Mouse (Mus musculus) intestine, embryonic 16.5 days (tissue): Measurements from ENCODE around the gene Six6. TPM values are rescaled to one million over a fixed set of nuclear protein-coding genes. Genes with fewer than 3 reads are reported as not detected.

Source experiments
- ATAC-seq: fragments of 200-750 bp; cut with Nextera tagmentation; 2 replicates; pipeline ENCODE4 v1.8.0; 2017; ENCODE audit warnings: moderate TSS enrichment, moderate library complexity
- H3K27ac ChIP-seq: fragments of 300-500 bp; sonication (generic); 2 replicates; pipeline ENCODE4 v1.5.1; 2014; ENCODE audit warnings: mild to moderate bottlenecking, low read length
- H3K27me3 ChIP-seq: fragments of 300-500 bp; sonication (generic); replicated peaks from 2 replicates; pipeline ENCODE4 v1.6.1; 2014; ENCODE audit warnings: low read length, control low read depth, mixed read lengths; ENCODE audit not compliant: control insufficient read depth, insufficient read depth
- H3K36me3 ChIP-seq: fragments of 300-500 bp; sonication (generic); 2 replicates; pipeline ENCODE4 v1.6.1; 2014; ENCODE audit warnings: low read length, control low read depth; ENCODE audit not compliant: control insufficient read depth, insufficient read depth
- H3K4me1 ChIP-seq: fragments of 300-500 bp; sonication (generic); 2 replicates; pipeline ENCODE4 v1.6.1; 2014; ENCODE audit warnings: low read length, control low read depth, mixed read lengths; ENCODE audit not compliant: control insufficient read depth, insufficient read depth
- H3K4me2 ChIP-seq: fragments of 300-500 bp; sonication (generic); 2 replicates; pipeline ENCODE4 v1.6.1; 2014; ENCODE audit warnings: low read depth, low read length, control low read depth
- H3K4me3 ChIP-seq: fragments of 300-500 bp; sonication (generic); 2 replicates; pipeline ENCODE4 v1.5.1; 2014; ENCODE audit warnings: mild to moderate bottlenecking, low read length
- H3K9ac ChIP-seq: fragments of 300-500 bp; sonication (generic); 2 replicates; pipeline ENCODE4 v1.6.1; 2014; ENCODE audit warnings: low read depth, low read length
- H3K9me3 ChIP-seq: fragments of 300-500 bp; sonication (generic); 2 replicates; pipeline ENCODE4 v1.6.1; 2016; ENCODE audit warnings: low read length, control low read depth; ENCODE audit not compliant: control insufficient read depth
- WGBS: fragments of 180-500 bp; shearing (Covaris S2); extraction: QIAGEN DNeasy Blood & Tissue Kit; methylation state at CpG from one replicate; pipeline ENCODE4 v1.1.7; 2014; 5-methylcytosine and 5-hydroxymethylcytosine counted together
- polyA plus RNA-seq: library from polyadenylated mRNA; unstranded; fragments of >200 nt; fragmentation: Nextera tagmentation; extraction: Ambion mirVana; gene quantifications from 2 replicates; pipeline ENCODE4 v1.2.1, GENCODE M21; 2015

The Six6 gene
- polyA plus RNA-seq, 1 experiment from 2014 or later: not detected

DNA sequence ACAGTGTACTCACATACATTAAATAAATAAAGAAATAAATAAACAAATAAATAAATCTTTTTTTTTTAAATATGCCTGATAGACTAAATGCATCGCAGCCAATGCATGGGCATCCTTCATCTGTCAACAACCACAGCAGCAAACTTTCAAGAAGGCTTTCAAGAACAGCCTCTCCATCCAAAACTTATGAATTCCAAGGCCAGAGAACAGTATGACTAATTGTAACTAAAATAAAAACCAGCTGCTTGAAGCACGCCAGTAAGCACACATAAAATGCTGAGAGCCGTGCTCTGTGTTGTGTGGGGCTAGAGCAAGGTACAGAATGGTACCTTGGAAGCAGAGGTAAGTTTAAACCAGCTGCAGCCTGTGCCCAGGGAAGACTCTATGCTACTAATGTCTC lies 38.2 kb downstream of the Six6 start:
- 82% methylated on average over 3 of the region's 3 CpGs for WGBS
- no peak overlapping the region for H3K9ac ChIP-seq
- no peak overlapping the region for H3K4me3 ChIP-seq
- H3K4me2 ChIP-seq: no peak overlapping the region
- H3K9me3 ChIP-seq: no peaks in the 10 kb centered on the region
- no peak overlapping the region for H3K27ac ChIP-seq
- H3K27me3 ChIP-seq: no peaks in the 10 kb centered on the region
- ATAC-seq: no peak
- no peaks in the 10 kb centered on the region for H3K36me3 ChIP-seq
- peaks cover 3% of the 10 kb centered on the region; the same call in 1 of the 2 replicates for H3K4me1 ChIP-seq

DNA sequence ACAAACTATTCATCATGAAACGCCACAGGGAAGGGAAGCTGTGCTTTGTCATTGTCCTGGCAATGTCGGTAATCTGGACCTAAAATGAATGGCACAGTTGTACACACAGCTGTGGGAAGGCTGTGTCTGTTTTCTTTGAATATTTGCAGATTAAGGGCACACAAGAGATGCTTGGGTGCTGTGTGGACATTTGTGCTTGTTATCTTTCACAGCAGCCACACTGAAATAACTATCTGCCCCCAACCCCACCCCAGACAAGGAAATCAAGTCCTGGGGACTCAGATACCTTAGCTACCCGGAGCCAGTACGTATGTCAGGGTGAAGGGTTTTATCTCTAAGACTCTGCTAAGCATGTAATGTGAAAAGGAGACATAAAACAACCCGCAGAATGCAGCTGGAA lies 39.5 kb downstream of the Six6 start:
- Histone ChIP-seq H3K27me3 (no peaks in the 10 kb centered on the region), H3K9me3 (no peaks in the 10 kb centered on the region), H3K4me1 (peaks cover 3% of the 10 kb centered on the region; the same call in 1 of the 2 replicates), H3K4me2 (no peak overlapping the region), H3K27ac (no peak overlapping the region), H3K4me3 (no peak overlapping the region), H3K36me3 (no peaks in the 10 kb centered on the region), H3K9ac (no peak overlapping the region)
- WGBS: 62% methylated on average over 5 of the region's 5 CpGs
- no peak for ATAC-seq

DNA sequence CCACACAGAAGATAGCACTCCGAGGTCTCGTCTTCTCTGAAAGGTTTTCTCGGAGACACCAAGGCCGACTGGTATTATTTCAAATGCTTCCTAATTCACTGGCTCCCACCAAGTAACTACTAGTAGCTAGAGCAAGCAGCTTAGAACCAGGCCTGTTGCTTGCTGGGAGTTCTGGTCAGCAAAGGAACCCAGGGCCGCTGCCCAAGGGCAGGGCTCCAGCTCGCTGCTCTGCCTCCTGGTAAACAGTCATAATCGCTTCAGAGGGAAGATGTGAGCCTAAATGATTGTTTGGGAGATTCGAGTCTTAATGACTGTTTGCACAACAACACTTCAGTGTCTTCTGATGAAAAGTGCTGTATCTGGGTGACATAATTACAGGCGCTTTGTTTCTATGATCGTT lies 42.9 kb downstream of the Six6 start:
- 71% methylated on average over 10 of the region's 10 CpGs for WGBS
- Histone ChIP-seq H3K27me3 (no peaks in the 10 kb centered on the region), H3K4me2 (no peak overlapping the region), H3K4me1 (no peaks in the 10 kb centered on the region), H3K36me3 (no peaks in the 10 kb centered on the region), H3K4me3 (no peak overlapping the region), H3K27ac (no peak overlapping the region), H3K9ac (no peak overlapping the region), H3K9me3 (no peaks in the 10 kb centered on the region)
- no peak for ATAC-seq

DNA sequence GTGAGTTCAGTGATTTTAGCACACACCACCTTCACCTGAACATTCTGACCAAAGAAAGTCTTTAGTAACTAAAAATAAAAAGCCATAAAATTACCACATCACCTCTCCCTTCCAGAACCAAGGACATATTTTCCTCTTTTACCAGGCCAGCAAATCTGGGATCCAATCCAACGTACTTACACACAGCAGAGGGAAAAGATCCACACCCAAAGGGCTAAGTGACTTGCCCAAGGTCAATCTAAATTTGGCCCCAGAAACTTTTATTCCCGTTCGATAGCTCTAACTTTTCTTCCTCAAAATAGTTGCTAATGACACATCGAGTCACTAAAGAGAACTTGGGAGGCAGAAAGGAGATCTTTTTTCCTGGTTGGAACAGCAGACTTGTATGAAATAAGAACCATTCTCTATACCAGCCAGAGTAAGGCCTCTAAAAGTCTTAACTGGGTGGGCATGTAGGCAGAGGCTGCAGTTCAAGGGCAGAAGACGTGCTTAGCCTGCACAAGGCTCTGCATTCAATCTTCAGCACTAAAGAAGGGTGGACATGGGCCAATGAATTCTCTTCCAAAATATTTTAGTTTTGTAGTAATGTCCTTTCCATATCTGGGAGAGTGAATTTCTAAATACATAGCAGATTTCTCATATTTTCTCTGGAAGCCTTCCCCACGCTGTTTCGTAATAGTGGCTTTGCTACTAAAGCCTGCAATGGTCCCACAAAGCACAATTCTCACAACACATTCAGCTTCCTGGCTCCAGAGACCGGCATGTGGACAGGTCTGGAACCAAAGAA lies 43.6 kb downstream of the Six6 start:
- 67% methylated on average over 8 of the region's 8 CpGs for WGBS
- Histone ChIP-seq H3K36me3 (no peaks in the 10 kb centered on the region), H3K4me1 (no peaks in the 10 kb centered on the region), H3K4me2 (no peak overlapping the region), H3K27ac (no peak overlapping the region), H3K9me3 (no peaks in the 10 kb centered on the region), H3K9ac (no peak overlapping the region), H3K4me3 (no peak overlapping the region), H3K27me3 (no peaks in the 10 kb centered on the region)
- ATAC-seq: no peak

Other genes starting within 250 kb of the Six6 start
- gene Ppm1a, start 182.4 kb upstream of the Six6 start, polyA plus RNA-seq: 20.0 and 21.2 TPM in 2 replicates
- gene 4930447C04Rik, start 882 bp downstream of the Six6 start, polyA plus RNA-seq: 0.81 and 1.1 TPM in 2 replicates
- not detected in 2 replicates for gene Six1, start 114.0 kb downstream of the Six6 start, polyA plus RNA-seq
- gene Six4, start 173.6 kb downstream of the Six6 start, polyA plus RNA-seq: 0.20 and 0.24 TPM in 2 replicates
- gene Mnat1, start 183.8 kb downstream of the Six6 start, polyA plus RNA-seq: 21.0 and 21.1 TPM in 2 replicates